Mouse (Mus musculus) right cerebral cortex, postnatal 14 days (tissue): ENCODE measurements around the gene Sult2b1.

ENCODE experiments used
- DNase-seq: peaks from one replicate; pipeline ENCODE4 v3.0.0; 2022

Sult2b1 gene

GRCm38 (mm10) chr7:45800546-45801204 lies 16.2 kb upstream of the Sult2b1 start:
- no peak for DNase-seq

- no peak for DNase-seq
Measured at GRCm38 (mm10) chr7:45800001-45800400, 15.5 kb upstream of the Sult2b1 start.

GRCm38 (mm10) chr7:45798931-45799330 lies 14.5 kb upstream of the Sult2b1 start:
- no peak for DNase-seq

GRCm38 (mm10) chr7:45798511-45798836 lies 14.0 kb upstream of the Sult2b1 start:
- DNase-seq = no peak

DNA sequence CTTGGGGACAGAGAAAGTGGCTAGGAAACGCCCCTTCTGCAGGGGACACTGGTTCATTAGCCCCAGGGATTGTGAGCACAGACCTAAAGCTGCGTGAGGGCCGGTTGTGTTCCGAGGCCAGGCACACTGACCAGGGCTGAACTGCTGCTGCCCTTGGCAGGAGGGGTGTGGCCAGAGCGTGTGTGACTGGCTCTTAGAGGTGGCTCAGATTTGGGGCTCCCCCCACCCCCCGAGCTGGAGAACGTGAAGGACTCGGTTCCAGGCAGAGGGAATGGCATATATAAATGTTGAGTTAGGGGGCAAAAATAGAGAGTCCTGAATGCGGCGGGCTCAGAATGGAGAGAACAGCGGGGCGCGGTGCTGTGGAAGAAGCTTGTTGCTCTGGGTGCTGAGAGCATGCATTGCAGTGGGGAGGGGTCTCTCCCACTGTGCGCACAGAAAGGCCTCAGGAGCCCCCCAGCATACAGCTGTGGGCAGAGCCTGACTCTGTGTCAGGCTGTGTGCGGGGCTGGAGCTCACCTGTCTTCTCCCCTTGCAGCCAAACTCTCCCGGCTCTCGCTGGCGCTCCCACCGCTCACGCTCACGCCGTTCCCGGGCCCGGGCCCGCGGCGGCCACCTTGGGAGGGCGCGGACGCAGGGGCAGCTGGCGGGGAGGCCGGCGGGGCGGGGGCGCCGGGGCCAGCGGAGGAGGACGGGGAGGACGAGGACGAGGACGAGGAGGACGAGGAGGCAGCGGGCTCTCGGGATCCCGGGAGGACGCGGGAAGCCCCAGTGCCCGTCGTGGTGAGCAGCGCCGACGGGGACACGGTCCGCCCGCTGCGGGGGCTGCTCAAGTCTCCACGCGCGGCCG lies 13.4 kb upstream of the Sult2b1 start:
- DNase-seq = no peak

DNA sequence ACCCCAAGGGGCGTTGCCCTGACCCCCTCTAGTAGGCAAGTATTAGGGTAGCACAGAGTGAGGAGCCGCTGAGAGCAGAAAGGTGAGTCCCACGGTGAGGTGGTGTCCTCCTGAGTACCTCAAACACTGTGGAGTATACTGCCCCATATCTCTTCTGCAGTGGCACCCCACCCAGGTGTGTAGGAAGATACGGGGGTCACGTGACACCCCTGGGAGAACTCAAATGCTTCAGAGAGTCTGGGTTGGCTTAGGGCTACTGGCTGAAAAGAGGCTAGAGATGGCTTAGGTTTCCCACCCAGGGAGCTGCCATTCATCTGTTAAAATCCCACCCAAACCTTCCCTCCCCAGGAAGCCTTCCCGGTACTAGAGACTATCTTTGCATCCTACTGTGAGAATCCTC lies 12.5 kb upstream of the Sult2b1 start:
- no peak for DNase-seq

- no peak for DNase-seq
Measured at GRCm38 (mm10) chr7:45794971-45795370, 10.5 kb upstream of the Sult2b1 start.

DNA sequence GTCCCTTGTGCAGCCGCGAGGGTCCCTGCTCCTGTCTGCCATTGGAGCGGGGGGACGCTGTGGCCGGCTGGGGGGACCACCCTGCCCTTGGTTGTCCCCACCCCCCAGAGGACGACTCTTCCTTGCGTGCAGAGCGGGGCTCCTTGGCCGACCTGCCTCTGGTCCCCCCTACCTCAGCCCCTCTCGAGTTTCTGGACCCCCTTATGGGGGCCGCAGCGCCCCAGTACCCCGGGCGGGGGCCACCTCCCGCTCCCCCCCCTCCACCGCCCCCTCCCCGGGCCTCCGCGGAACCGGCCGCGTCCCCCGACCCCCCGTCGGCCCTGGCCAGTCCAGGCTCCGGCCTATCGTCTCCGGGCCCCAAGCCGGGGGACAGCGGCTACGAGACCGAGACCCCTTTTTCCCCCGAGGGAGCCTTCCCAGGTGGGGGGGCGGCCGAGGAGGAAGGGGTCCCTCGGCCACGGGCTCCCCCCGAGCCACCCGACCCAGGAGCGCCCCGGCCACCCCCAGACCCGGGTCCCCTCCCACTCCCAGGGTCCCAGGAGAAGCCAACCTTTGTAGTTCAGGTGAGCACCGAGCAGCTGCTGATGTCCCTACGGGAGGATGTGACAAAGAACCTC lies 9.6 kb upstream of the Sult2b1 start:
- no peak for DNase-seq

- DNase-seq = no peak
Measured at GRCm38 (mm10) chr7:45793240-45793639, 8.8 kb upstream of the Sult2b1 start.

DNA sequence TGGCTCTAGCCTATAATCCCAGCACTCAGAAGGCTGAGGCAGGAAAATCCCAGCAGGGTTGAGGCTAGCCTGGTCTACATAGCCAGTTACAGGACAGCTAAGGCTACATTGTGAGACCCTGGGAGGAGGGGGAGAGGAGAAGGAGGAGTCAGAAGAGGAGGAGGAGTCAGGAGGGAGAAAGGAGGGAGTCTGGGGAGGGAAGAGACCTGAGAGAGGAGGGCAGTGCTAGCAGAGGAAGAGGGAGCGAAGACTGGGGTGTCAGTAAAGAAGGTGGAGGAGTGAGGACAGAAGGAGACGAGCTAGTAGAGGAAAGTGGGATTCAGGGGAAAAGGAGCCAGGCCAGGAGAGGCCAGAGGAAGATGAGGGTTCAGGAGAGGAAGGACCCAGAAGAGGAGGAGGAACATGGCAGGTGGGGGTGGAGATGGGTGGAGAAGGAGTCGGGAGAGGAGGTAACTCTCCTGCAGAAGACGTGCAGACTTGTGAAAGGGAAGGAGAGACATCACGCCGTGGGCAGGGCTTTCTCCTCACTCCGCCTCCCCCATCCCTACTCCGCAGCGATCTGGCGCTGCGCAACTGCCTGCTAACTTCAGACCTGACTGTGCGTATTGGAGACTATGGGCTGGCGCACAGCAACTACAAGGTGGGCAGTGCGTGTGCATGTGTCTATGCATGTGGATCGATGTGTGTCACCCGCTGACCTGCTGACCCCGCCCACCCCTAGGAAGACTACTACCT lies 7.5 kb upstream of the Sult2b1 start:
- DNase-seq = no peak

DNA sequence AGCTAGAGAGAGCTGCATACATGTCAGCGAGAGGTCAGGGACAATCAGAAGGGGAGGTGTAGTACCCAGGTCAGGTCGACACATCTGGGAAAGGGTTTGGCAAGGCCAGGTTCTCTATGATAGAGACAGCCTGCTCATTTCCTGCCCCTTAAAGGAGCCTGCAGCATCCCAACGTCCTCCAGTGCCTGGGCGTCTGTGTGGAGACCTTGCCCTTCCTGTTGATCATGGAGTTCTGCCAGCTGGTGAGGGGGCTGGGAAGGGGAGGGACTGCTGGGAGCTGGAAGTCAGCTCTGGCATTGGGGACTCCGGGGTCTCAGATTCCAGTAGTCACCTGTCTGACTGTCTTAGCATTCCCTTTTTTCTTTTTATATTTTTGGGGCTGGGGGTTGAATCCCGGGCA lies 6.3 kb upstream of the Sult2b1 start:
- no peak for DNase-seq

DNA sequence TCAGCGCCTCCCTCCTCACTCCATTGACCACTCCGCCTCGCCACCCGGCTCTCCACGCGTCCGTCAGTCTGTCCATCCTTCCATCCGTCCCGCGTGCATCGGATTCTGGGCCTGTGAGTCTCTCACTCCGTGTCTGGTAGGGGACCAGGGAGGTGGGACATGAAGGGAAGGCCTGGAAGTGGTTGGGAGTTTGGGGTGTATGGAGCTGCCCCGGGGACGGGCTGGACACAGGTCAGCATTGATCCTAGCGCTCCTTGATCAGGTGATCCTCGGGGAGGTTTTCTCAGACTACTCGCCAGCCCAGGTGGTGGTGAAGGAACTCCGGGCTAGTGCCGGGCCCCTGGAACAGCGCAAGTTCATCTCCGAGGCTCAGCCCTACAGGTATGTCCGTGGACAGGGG lies 3.2 kb upstream of the Sult2b1 start:
- DNase-seq = no peak

- DNase-seq = no peak
Measured at GRCm38 (mm10) chr7:45786661-45787413, 2.4 kb upstream of the Sult2b1 start.

- DNase-seq = no peak
Measured at GRCm38 (mm10) chr7:45786136-45786578, 1.7 kb upstream of the Sult2b1 start.

- DNase-seq = peak; percentile 59
Measured at GRCm38 (mm10) chr7:45785388-45786135, 1.1 kb upstream of the Sult2b1 start.

GRCm38 (mm10) chr7:45783511-45784091 lies 868 bp downstream of the Sult2b1 start, which contains the start of gene Lmtk3:
Gene Lmtk3, plus strand, starts transcription at chr7:45783738.
- peak; percentile 76 for DNase-seq

- DNase-seq = no peak
Measured at GRCm38 (mm10) chr7:45782271-45782670, 2.2 kb downstream of the Sult2b1 start.

DNA sequence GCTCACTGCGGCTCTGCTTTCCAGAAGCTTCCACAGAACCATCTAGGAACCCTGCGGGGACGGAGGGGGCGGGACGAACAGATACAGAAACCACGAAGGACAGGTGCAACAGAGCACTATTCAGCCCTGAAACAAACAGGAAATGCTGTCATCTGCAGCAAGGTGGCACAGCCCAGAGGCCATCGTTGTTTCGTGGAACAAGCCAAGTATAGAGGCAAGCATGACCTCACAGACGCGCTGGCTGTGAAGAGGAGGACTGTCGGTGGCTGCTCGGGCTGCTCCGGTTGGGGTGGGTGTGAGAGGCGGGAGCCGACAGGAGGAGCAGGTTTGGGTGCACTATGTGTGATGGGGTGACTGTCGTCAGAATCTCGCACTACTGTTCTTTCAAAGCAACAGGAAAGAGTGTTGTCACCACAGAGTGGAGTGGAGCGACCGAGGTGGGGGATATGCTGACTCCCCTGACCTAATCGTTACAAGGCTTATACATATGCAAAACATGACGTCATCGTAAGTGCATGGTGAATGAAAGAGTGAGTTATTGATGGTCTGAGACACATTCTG lies 5.3 kb downstream of the Sult2b1 start:
- peak; percentile 16 for DNase-seq

- no peak for DNase-seq
Measured at GRCm38 (mm10) chr7:45775237-45775636, 9.2 kb downstream of the Sult2b1 start.

- DNase-seq = no peak
Measured at GRCm38 (mm10) chr7:45771101-45771500, 13.4 kb downstream of the Sult2b1 start.
